Mouse (Mus musculus) brain, embryonic 14.5 days (tissue): ENCODE results near the gene Dlx2. TPM values are rescaled to one million over a fixed set of nuclear protein-coding genes. Genes with fewer than 3 reads are reported as not detected.

ENCODE experiments used
- DNase-seq: peaks from one replicate; pipeline ENCODE4 v3.0.0-alpha.2; 2011; ENCODE audit warnings: low read depth
- CTCF ChIP-seq: fragments of 200-500 bp; IDR thresholded peaks from 2 replicates; pipeline ENCODE4 v1.5.1; 2012; ENCODE audit warnings: inconsistent platforms, mild to moderate bottlenecking, moderate library complexity, borderline replicate concordance; ENCODE audit not compliant: insufficient read depth, insufficient read length; ENCODE audit errors: extremely low read depth
- POLR2A ChIP-seq: fragments of 200-500 bp; IDR thresholded peaks from 2 replicates; pipeline ENCODE4 v1.6.1; 2012; ENCODE audit warnings: mild to moderate bottlenecking, inconsistent platforms, borderline replicate concordance; ENCODE audit not compliant: poor library complexity, insufficient read depth, insufficient read length, severe bottlenecking; ENCODE audit errors: extremely low read depth
- polyA plus RNA-seq: library from polyadenylated mRNA; depleted of rRNA; stranded (reverse); fragments of >200 nt; gene quantifications from 2 replicates; pipeline ENCODE4 v1.2.3, GENCODE M21; 2012

Dlx2 gene
- polyA plus RNA-seq, 1 experiment = 32.8 TPM

- TF ChIP-seq POLR2A = no peak
- no peak for TF ChIP-seq CTCF
- DNase-seq = peak; percentile 13
Measured at GRCm38 (mm10) chr2:71526595-71527322, 19.8 kb downstream of the Dlx2 start.

GRCm38 (mm10) chr2:71524763-71525162, 21.8 kb downstream of the Dlx2 start:
- DNase-seq = peak; percentile 6
- TF ChIP-seq POLR2A (no peak), CTCF (no peak)

GRCm38 (mm10) chr2:71523431-71523830, 23.1 kb downstream of the Dlx2 start:
- TF ChIP-seq POLR2A (no peak), CTCF (no peak)
- no peak for DNase-seq

- TF ChIP-seq CTCF (no peak), POLR2A (no peak)
- DNase-seq = no peak
Measured at GRCm38 (mm10) chr2:71522871-71523270, 23.7 kb downstream of the Dlx2 start.

GRCm38 (mm10) chr2:71517466-71518099, 29.0 kb downstream of the Dlx2 start:
- peak; percentile 90 for DNase-seq
- TF ChIP-seq CTCF (no peak), POLR2A (no peak)

- TF ChIP-seq POLR2A (no peak), CTCF (no peak)
- peak; percentile 92 for DNase-seq
Measured at GRCm38 (mm10) chr2:71516995-71517394, 29.6 kb downstream of the Dlx2 start.

- no peak for TF ChIP-seq POLR2A
- no peak for TF ChIP-seq CTCF
- DNase-seq = peak; percentile 81
Measured at GRCm38 (mm10) chr2:71512326-71512725, 34.2 kb downstream of the Dlx2 start.

GRCm38 (mm10) chr2:71511209-71511608, 35.3 kb downstream of the Dlx2 start:
- no peak for DNase-seq
- TF ChIP-seq CTCF = no peak
- TF ChIP-seq POLR2A = no peak

- no peak for DNase-seq
- TF ChIP-seq POLR2A = no peak
- no peak for TF ChIP-seq CTCF
Measured at GRCm38 (mm10) chr2:71504852-71505251, 41.7 kb downstream of the Dlx2 start.

- TF ChIP-seq POLR2A (no peak), CTCF (no peak)
- peak; percentile 64 for DNase-seq
Measured at GRCm38 (mm10) chr2:71499276-71500230, 47.0 kb downstream of the Dlx2 start.

- no peak for DNase-seq
- TF ChIP-seq CTCF = no peak
- TF ChIP-seq POLR2A = no peak
Measured at GRCm38 (mm10) chr2:71497175-71497574, 49.4 kb downstream of the Dlx2 start.
